Mouse (Mus musculus) T-helper 17 cell (primary cell): ENCODE data around the gene Dnpep.

ENCODE experiments used
- in situ Hi-C, 2 experiments: fragments of 300-600 bp; cut with MboI, MseI; formaldehyde crosslinking; loops; 1 replicate in 1 of 2; 2 replicates in 1 of 2; pipeline ENCODE4 v1.15.1; 2025; ENCODE audit warnings: high pct_unique_total_duplicates in 2 of 2

Gene Dnpep

GRCm38 (mm10) chr1:75317241-75318201, at the start of gene Dnpep:
TSS of gene Dnpep (minus strand) at chr1:75317990.
- in situ Hi-C loops = loop anchor here in 1 of 2 experiments (5.0 to 10.0 kb wide), 4 partner anchors 80 to 720 kb away; partner anchors contain the start of genes Dnajb2, Glb1l, Stk16 and Tuba4a

GRCm38 (mm10) chr1:75365510-75366137, 47.8 kb upstream of the Dnpep start:
- in situ Hi-C loops = no loop called here

- in situ Hi-C loops = no loop called here
These were observed 46.1 kb upstream of the Dnpep start for GRCm38 (mm10) chr1:75363868-75364267.

- in situ Hi-C loops = no loop called here
These were observed 44.0 kb upstream of the Dnpep start for GRCm38 (mm10) chr1:75361750-75362149.

GRCm38 (mm10) chr1:75361123-75361522, 43.3 kb upstream of the Dnpep start:
- in situ Hi-C loops = no loop called here

- in situ Hi-C loops = no loop called here
These were observed 42.6 kb upstream of the Dnpep start, which contains the start of gene Des for GRCm38 (mm10) chr1:75360112-75361031. TSS of gene Des (plus strand) at chr1:75360329.

GRCm38 (mm10) chr1:75359346-75359745, 41.6 kb upstream of the Dnpep start:
- in situ Hi-C loops = no loop called here

- in situ Hi-C loops = no loop called here
These were observed 40.2 kb upstream of the Dnpep start for GRCm38 (mm10) chr1:75358009-75358408.

- in situ Hi-C loops = no loop called here
These were observed 39.5 kb upstream of the Dnpep start for GRCm38 (mm10) chr1:75357261-75357660.

- in situ Hi-C loops = loop anchor here (5.0 to 10.0 kb wide), 2 partner anchors 118 to 756 kb away; no protein-coding TSS in a partner anchor
These were observed 31.5 kb upstream of the Dnpep start for GRCm38 (mm10) chr1:75349275-75349674.

- in situ Hi-C loops = loop anchor here (5.0 to 10.0 kb wide), 2 partner anchors 120 to 758 kb away; no protein-coding TSS in a partner anchor
These were observed 29.5 kb upstream of the Dnpep start for GRCm38 (mm10) chr1:75347279-75347678.

- in situ Hi-C loops = loop anchor here (5.0 to 10.0 kb wide), 2 partner anchors 122 to 760 kb away; no protein-coding TSS in a partner anchor
These were observed 27.5 kb upstream of the Dnpep start for GRCm38 (mm10) chr1:75345036-75345935.

GRCm38 (mm10) chr1:75344291-75345035, 26.7 kb upstream of the Dnpep start:
- in situ Hi-C loops = loop anchor here (5.0 to 10.0 kb wide), 2 partner anchors 123 to 760 kb away; no protein-coding TSS in a partner anchor

GRCm38 (mm10) chr1:75342874-75343416, 25.2 kb upstream of the Dnpep start:
- in situ Hi-C loops = loop anchor here in 1 of 2 experiments (10.0 kb wide), 1 partner anchor 762 kb away; no protein-coding TSS in a partner anchor

- in situ Hi-C loops = loop anchor here in 1 of 2 experiments (10.0 kb wide), 1 partner anchor 764 kb away; no protein-coding TSS in a partner anchor
These were observed 22.7 kb upstream of the Dnpep start for GRCm38 (mm10) chr1:75340519-75340918.

- in situ Hi-C loops = no loop called here
These were observed 21.5 kb upstream of the Dnpep start for GRCm38 (mm10) chr1:75339337-75339736.

GRCm38 (mm10) chr1:75338091-75338694, 20.4 kb upstream of the Dnpep start:
- in situ Hi-C loops = no loop called here

GRCm38 (mm10) chr1:75337097-75337496, 19.3 kb upstream of the Dnpep start:
- in situ Hi-C loops = no loop called here
